Mouse (Mus musculus) G1E-ER4 (cell line): ENCODE measurements around the gene Bcor. TPM values are rescaled to one million over a fixed set of nuclear protein-coding genes. Genes with fewer than 3 reads are reported as not detected.

ENCODE experiments used
- GATA1 ChIP-seq: IDR thresholded peaks from one replicate; pipeline ENCODE4 v1.8.0; 2012; ENCODE audit warnings: low read length, inconsistent platforms
- polyA plus RNA-seq: library from polyadenylated mRNA; stranded (reverse); fragments of >175 nt; gene quantifications from 2 replicates; pipeline ENCODE4 v1.2.3, GENCODE M21; 2012

Bcor gene
- polyA plus RNA-seq, 1 experiment, result 78.0 TPM

GRCm38 (mm10) chrX:12076763-12077600, 83.2 kb downstream of the Bcor start:
- no peak for TF ChIP-seq GATA1

GRCm38 (mm10) chrX:12072721-12073120, 87.4 kb downstream of the Bcor start:
- no peak for TF ChIP-seq GATA1

GRCm38 (mm10) chrX:12068978-12069724, 91.0 kb downstream of the Bcor start:
- no peak for TF ChIP-seq GATA1

- TF ChIP-seq GATA1, result no peak
Observed at GRCm38 (mm10) chrX:12067851-12068510, 92.2 kb downstream of the Bcor start.

- TF ChIP-seq GATA1, result no peak
Observed at GRCm38 (mm10) chrX:12067031-12067430, 93.1 kb downstream of the Bcor start.

GRCm38 (mm10) chrX:12065782-12066181, 94.4 kb downstream of the Bcor start:
- no peak for TF ChIP-seq GATA1

- no peak for TF ChIP-seq GATA1
Observed at GRCm38 (mm10) chrX:12062932-12063260, 97.3 kb downstream of the Bcor start.

- no peak for TF ChIP-seq GATA1
Observed at GRCm38 (mm10) chrX:12062121-12062931, 97.8 kb downstream of the Bcor start.

GRCm38 (mm10) chrX:12060848-12061247, 99.3 kb downstream of the Bcor start:
- no peak for TF ChIP-seq GATA1

GRCm38 (mm10) chrX:12057210-12057609, 102.9 kb downstream of the Bcor start:
- TF ChIP-seq GATA1, result no peak

- TF ChIP-seq GATA1, result no peak
Observed at GRCm38 (mm10) chrX:12053315-12053914, 106.7 kb downstream of the Bcor start.

- no peak for TF ChIP-seq GATA1
Observed at GRCm38 (mm10) chrX:12052651-12053050, 107.5 kb downstream of the Bcor start.

- TF ChIP-seq GATA1, result no peak
Observed at GRCm38 (mm10) chrX:12048721-12049120, 111.4 kb downstream of the Bcor start.

GRCm38 (mm10) chrX:12048166-12048565, 112.0 kb downstream of the Bcor start:
- no peak for TF ChIP-seq GATA1
